Mouse (Mus musculus) midbrain, postnatal 0 days (tissue): ENCODE results near the gene Pla2g3. TPM values are rescaled to one million over a fixed set of nuclear protein-coding genes. Genes with fewer than 3 reads are reported as not detected.

ENCODE experiments used
- ATAC-seq: fragments of 200-750 bp; cut with Nextera tagmentation; 2 replicates; pipeline ENCODE4 v1.8.0; 2017; ENCODE audit warnings: moderate number of reproducible peaks, mild to moderate bottlenecking, moderate TSS enrichment, moderate library complexity; ENCODE audit not compliant: low FRiP score
- DNase-seq: peaks from one replicate; pipeline ENCODE4 v3.0.0-alpha.2; 2015; ENCODE audit warnings: low spot score
- H3K27ac ChIP-seq: fragments of 300-500 bp; sonication (generic); 2 replicates; pipeline ENCODE4 v1.5.1; 2014; ENCODE audit warnings: low read depth, mild to moderate bottlenecking, low read length, mixed read lengths
- H3K27me3 ChIP-seq: fragments of 300-500 bp; sonication (generic); 2 replicates; pipeline ENCODE4 v1.6.1; 2014; ENCODE audit warnings: low read length, control low read depth, mixed read lengths; ENCODE audit not compliant: insufficient read depth
- H3K36me3 ChIP-seq: fragments of 300-500 bp; sonication (generic); 2 replicates; pipeline ENCODE4 v1.6.1; 2014; ENCODE audit warnings: low read length, control low read depth, mixed read lengths; ENCODE audit not compliant: insufficient read depth
- H3K4me1 ChIP-seq: fragments of 300-500 bp; sonication (generic); 2 replicates; pipeline ENCODE4 v1.6.1; 2014; ENCODE audit warnings: mild to moderate bottlenecking, control low read depth, antibody characterized with exemption, low read length, mixed read lengths; ENCODE audit not compliant: insufficient read depth
- H3K4me2 ChIP-seq: fragments of 300-500 bp; sonication (generic); 2 replicates; pipeline ENCODE4 v1.6.1; 2014; ENCODE audit warnings: low read depth, mild to moderate bottlenecking, low read length, mixed read lengths; ENCODE audit not compliant: poor library complexity, severe bottlenecking
- H3K4me3 ChIP-seq: fragments of 300-500 bp; sonication (generic); 2 replicates; pipeline ENCODE4 v1.5.1; 2014; ENCODE audit warnings: low read depth, mild to moderate bottlenecking, low read length, moderate library complexity
- H3K9ac ChIP-seq: fragments of 300-500 bp; sonication (generic); replicated peaks from 2 replicates; pipeline ENCODE4 v1.6.1; 2014; ENCODE audit warnings: mild to moderate bottlenecking, low read length, moderate library complexity, mixed read lengths; ENCODE audit not compliant: poor library complexity, severe bottlenecking
- H3K9me3 ChIP-seq: fragments of 300-500 bp; sonication (generic); 2 replicates; pipeline ENCODE4 v1.6.1; 2016; ENCODE audit warnings: low read length, control low read depth
- CTCF ChIP-seq: IDR thresholded peaks from 2 replicates; pipeline ENCODE4 v1.5.1; 2016; ENCODE audit warnings: antibody characterized with exemption, mild to moderate bottlenecking
- WGBS: fragments of 180-500 bp; shearing (Covaris S2); extraction: QIAGEN DNeasy Blood & Tissue Kit; methylation state at CpG from one replicate; pipeline ENCODE4 v1.1.7; 2014; 5-methylcytosine and 5-hydroxymethylcytosine counted together
- polyA plus RNA-seq: library from polyadenylated mRNA; unstranded; fragments of >200 nt; fragmentation: Nextera tagmentation; extraction: Ambion mirVana; gene quantifications from 2 replicates; pipeline ENCODE4 v1.2.1, GENCODE M21; 2015
- total RNA-seq: library from RNA; depleted of rRNA; stranded (reverse); fragments of >200 nt; gene quantifications from 2 replicates; pipeline ENCODE4 v1.2.3, GENCODE M21; 2014; rRNA removed

The Pla2g3 gene
- total and polyA plus RNA-seq, 2 experiments from 2014 or later: 15.4 to 33.1 TPM

DNA sequence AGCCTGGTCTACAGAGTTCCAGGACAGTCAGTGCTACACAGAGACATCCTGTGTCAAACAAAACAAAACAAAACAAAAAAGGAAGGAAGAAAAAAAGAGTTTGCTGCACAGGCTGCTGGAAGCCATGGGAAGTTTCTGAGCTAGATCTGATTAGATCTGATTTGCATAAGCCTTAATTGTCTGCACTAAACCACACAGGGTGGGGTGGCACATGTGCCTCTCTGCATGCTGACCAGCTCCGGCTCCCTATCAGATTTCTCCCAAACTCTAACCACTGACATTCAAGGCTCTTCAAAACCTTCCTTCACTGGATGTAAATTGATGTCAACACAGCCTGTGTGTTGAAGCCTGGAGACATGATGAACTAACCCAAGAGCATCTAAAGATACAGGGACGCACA lies 59.0 kb downstream of the Pla2g3 start:
- no peak for TF ChIP-seq CTCF
- Histone ChIP-seq H3K27me3 (no peaks in the 10 kb centered on the region), H3K4me1 (no peaks in the 10 kb centered on the region), H3K36me3 (no peaks in the 10 kb centered on the region), H3K9ac (no peak overlapping the region), H3K4me3 (no peak overlapping the region), H3K9me3 (no peaks in the 10 kb centered on the region), H3K4me2 (no peak overlapping the region), H3K27ac (no peak overlapping the region)
- no peak for DNase-seq
- ATAC-seq: no peak
- 76% methylated on average over 2 of the region's 2 CpGs for WGBS

DNA sequence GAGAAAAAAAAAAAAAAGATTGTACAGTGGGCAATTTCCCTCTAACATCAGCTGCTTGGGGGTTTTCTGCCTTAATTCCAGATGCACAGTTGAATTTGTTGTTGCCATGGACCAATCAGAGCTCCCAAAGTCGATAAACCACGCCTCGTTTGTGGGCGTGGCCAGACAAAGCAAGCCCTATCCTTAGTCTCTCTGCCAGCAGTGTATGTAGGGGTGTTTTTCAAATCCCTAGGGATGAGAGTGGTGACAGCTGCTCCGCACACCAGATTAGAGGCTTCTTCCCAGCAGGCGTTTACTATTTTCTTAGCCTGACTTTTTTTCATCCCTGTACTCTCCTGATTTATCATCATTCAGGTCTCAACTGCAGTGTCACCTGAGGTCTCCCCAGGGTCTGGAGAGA lies 59.9 kb downstream of the Pla2g3 start:
- DNase-seq: peak; percentile 45
- ATAC-seq: no peak

DNA sequence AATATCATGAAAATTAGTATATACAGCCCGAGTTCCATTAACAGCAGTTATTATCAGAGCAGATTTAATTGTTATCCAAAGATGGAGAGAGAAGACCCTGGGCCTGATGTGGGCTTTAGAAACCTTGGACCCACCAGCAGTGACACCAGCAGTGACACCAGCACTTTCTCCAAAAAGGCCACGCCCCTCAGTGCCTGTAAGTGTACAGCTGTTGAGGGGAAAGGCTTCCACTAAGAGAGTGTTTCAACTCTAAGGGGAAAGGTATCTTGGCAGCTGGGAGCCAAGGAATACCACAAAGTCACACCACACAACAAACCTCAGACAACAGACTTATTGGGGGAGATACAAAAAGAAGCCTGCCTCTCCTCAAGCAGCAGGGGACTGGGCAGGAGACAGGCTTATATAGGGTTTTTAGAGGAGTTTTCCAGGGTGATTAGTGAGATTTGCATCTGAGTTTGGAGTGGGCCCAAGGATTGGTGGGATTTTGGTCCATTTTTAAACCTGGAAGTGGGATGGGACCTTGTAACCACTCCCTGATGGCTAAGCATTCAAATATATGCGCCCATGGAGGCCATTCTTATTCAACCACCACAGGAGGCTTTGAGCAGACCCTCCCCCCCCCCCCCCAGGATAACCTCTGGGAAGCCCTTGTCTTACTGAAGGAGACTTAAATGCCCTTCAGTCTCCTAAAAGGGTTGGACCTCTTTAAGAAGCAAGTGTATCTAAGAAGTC lies 60.6 kb downstream of the Pla2g3 start:
- H3K4me1 ChIP-seq: no peaks in the 10 kb centered on the region
- H3K27me3 ChIP-seq: no peaks in the 10 kb centered on the region
- 55% methylated on average over 3 of the region's 3 CpGs for WGBS
- H3K4me3 ChIP-seq: no peak overlapping the region
- no peaks in the 10 kb centered on the region for H3K36me3 ChIP-seq
- H3K9me3 ChIP-seq: no peaks in the 10 kb centered on the region
- TF ChIP-seq CTCF: no peak
- no peak overlapping the region for H3K9ac ChIP-seq
- ATAC-seq (no peak), DNase-seq (no peak)
- no peak overlapping the region for H3K27ac ChIP-seq
- H3K4me2 ChIP-seq: no peak overlapping the region

More for the DNA sequence above, 59.9 kb downstream of the Pla2g3 start:
- no peaks in the 10 kb centered on the region for H3K4me1 ChIP-seq
- no peak overlapping the region; the same call in 1 of the 2 replicates for H3K9ac ChIP-seq
- H3K27me3 ChIP-seq: no peaks in the 10 kb centered on the region
- H3K27ac ChIP-seq: no peak overlapping the region
- H3K4me2 ChIP-seq: no peak overlapping the region
- H3K4me3 ChIP-seq: no peak overlapping the region
- no peak for TF ChIP-seq CTCF
- no peaks in the 10 kb centered on the region for H3K36me3 ChIP-seq
- no peaks in the 10 kb centered on the region for H3K9me3 ChIP-seq
- WGBS: 47% methylated on average over 6 of the region's 6 CpGs

Other genes starting within 250 kb of the Pla2g3 start
- 80.6 and 93.1 TPM in 2 replicates for gene Drg1, start 221.9 kb upstream of the Pla2g3 start, total RNA-seq
- gene Drg1, start 221.9 kb upstream of the Pla2g3 start, polyA plus RNA-seq: 183 and 190 TPM in 2 replicates
- 79.3 and 81.3 TPM in 2 replicates for gene Patz1, start 199.4 kb upstream of the Pla2g3 start, total RNA-seq
- 36.3 and 39.3 TPM in 2 replicates for gene Patz1, start 199.4 kb upstream of the Pla2g3 start, polyA plus RNA-seq
- 42.5 and 43.4 TPM in 2 replicates for gene Pik3ip1, start 157.9 kb upstream of the Pla2g3 start, total RNA-seq
- gene Pik3ip1, start 157.9 kb upstream of the Pla2g3 start, polyA plus RNA-seq: 34.7 and 37.5 TPM in 2 replicates
- 250 and 290 TPM in 2 replicates for gene Limk2, start 79.1 kb upstream of the Pla2g3 start, total RNA-seq
- gene Limk2, start 79.1 kb upstream of the Pla2g3 start, polyA plus RNA-seq: 134 and 149 TPM in 2 replicates
- 43.6 and 46.8 TPM in 2 replicates for gene Rnf185, start 35.9 kb upstream of the Pla2g3 start, total RNA-seq
- 36.9 and 39.6 TPM in 2 replicates for gene Rnf185, start 35.9 kb upstream of the Pla2g3 start, polyA plus RNA-seq
- 10.5 and 10.6 TPM in 2 replicates for gene Inpp5j, start 16.5 kb downstream of the Pla2g3 start, total RNA-seq
- 17.3 and 19.3 TPM in 2 replicates for gene Inpp5j, start 16.5 kb downstream of the Pla2g3 start, polyA plus RNA-seq
- gene Selenom, start 26.4 kb downstream of the Pla2g3 start, total RNA-seq: 244 and 290 TPM in 2 replicates
- 298 and 349 TPM in 2 replicates for gene Selenom, start 26.4 kb downstream of the Pla2g3 start, polyA plus RNA-seq
- gene Smtn, start 52.3 kb downstream of the Pla2g3 start, total RNA-seq: 7.3 and 9.9 TPM in 2 replicates
- gene Smtn, start 52.3 kb downstream of the Pla2g3 start, polyA plus RNA-seq: 8.0 and 8.1 TPM in 2 replicates
- 39.1 and 44.2 TPM in 2 replicates for gene Morc2a, start 160.9 kb downstream of the Pla2g3 start, total RNA-seq
- gene Morc2a, start 160.9 kb downstream of the Pla2g3 start, polyA plus RNA-seq: 19.8 and 21.9 TPM in 2 replicates